In genomic region chr13:15078635-15079094, GRCm38 (mm10) we compare ENCODE assay signal across 11 mouse cellular contexts.
DNase-seq lines count a peak whose midpoint lies in the region; ATAC-seq and TF ChIP-seq lines count a peak whose summit lies in the region.
"Had no signal": no experiment of that assay in that cellular context is flagged by ENCODE, and none has a peak within 500 bp of the region (broad histone marks: within the 10 kb centered on the region; RNA-seq: fewer than 3 reads in every experiment).

No protein-coding gene starts in this region.

- H3K9ac ChIP-seq in intestine, embryonic 14.5 days (ENCODE audit: low read length): no peak overlapping the region
- H3K9ac ChIP-seq in intestine, postnatal 0 days (ENCODE audit: low read depth, low read length): no peak overlapping the region
- no peak overlapping the region for H3K9ac ChIP-seq in midbrain, postnatal 0 days (replicated peaks; ENCODE audit: low read length, poor library complexity, severe bottlenecking)
- no peak overlapping the region for H3K9ac ChIP-seq in midbrain, embryonic 16.5 days (ENCODE audit: low read depth, low read length)
- H3K9ac ChIP-seq in hindbrain, embryonic 15.5 days: no peak overlapping the region
- H3K9ac ChIP-seq in neural tube, embryonic 14.5 days (replicated peaks; ENCODE audit: low read depth, low read length): no peak overlapping the region

- H3K36me3 ChIP-seq in intestine, embryonic 14.5 days (ENCODE audit: control insufficient read depth, insufficient read depth, low read length): no peaks in the 10 kb centered on the region
- no peaks in the 10 kb centered on the region for H3K36me3 ChIP-seq in intestine, postnatal 0 days (ENCODE audit: control insufficient read depth, insufficient read depth)
- H3K36me3 ChIP-seq in midbrain, postnatal 0 days (ENCODE audit: insufficient read depth, low read length): no peaks in the 10 kb centered on the region
- H3K36me3 ChIP-seq in midbrain, embryonic 16.5 days (ENCODE audit: control insufficient read depth, insufficient read depth, low read length): no peaks in the 10 kb centered on the region
- no peaks in the 10 kb centered on the region for H3K36me3 ChIP-seq in hindbrain, embryonic 15.5 days
- no peaks in the 10 kb centered on the region for H3K36me3 ChIP-seq in neural tube, embryonic 14.5 days (ENCODE audit: control insufficient read depth, insufficient read depth, low read length)

- H3K4me3 ChIP-seq in intestine, embryonic 14.5 days (ENCODE audit: low read depth, low read length): no peak overlapping the region
- H3K4me3 ChIP-seq in intestine, postnatal 0 days (ENCODE audit: low read depth, low read length): no peak overlapping the region
- H3K4me3 ChIP-seq in midbrain, postnatal 0 days (ENCODE audit: low read depth, low read length): no peak overlapping the region
- no peak overlapping the region for H3K4me3 ChIP-seq in midbrain, embryonic 16.5 days (ENCODE audit: low read depth, low read length)
- H3K4me3 ChIP-seq in hindbrain, embryonic 15.5 days: no peak overlapping the region
- no peak overlapping the region for H3K4me3 ChIP-seq in neural tube, embryonic 14.5 days (ENCODE audit: low read depth, low read length)
- H3K4me3 ChIP-seq: layer of hippocampus, adult 2 months had no signal

- ATAC-seq in intestine, embryonic 14.5 days (replicated peaks; ENCODE audit: low FRiP score, low TSS enrichment, low read depth): no peak
- no peak for ATAC-seq in intestine, postnatal 0 days
- ATAC-seq in midbrain, postnatal 0 days (ENCODE audit: low FRiP score): no peak
- ATAC-seq in midbrain, embryonic 16.5 days: no peak
- peak; percentile 69 for ATAC-seq in hindbrain, embryonic 15.5 days (ENCODE audit: low FRiP score, low read depth)
- ATAC-seq in neural tube, embryonic 14.5 days (ENCODE audit: low read depth): peak; percentile 81

- H3K27me3 ChIP-seq in intestine, embryonic 14.5 days (replicated peaks; ENCODE audit: control insufficient read depth, insufficient read depth, low read length): no peaks in the 10 kb centered on the region
- no peaks in the 10 kb centered on the region for H3K27me3 ChIP-seq in intestine, postnatal 0 days (replicated peaks; ENCODE audit: control insufficient read depth, insufficient read depth, low read length)
- H3K27me3 ChIP-seq in midbrain, postnatal 0 days (ENCODE audit: insufficient read depth, low read length): no peaks in the 10 kb centered on the region
- no peaks in the 10 kb centered on the region for H3K27me3 ChIP-seq in midbrain, embryonic 16.5 days (ENCODE audit: control insufficient read depth, insufficient read depth, low read depth, low read length)
- no peaks in the 10 kb centered on the region for H3K27me3 ChIP-seq in hindbrain, embryonic 15.5 days
- H3K27me3 ChIP-seq in neural tube, embryonic 14.5 days (ENCODE audit: control insufficient read depth, insufficient read depth, low read length): no peaks in the 10 kb centered on the region

- peak; percentile 51 for DNase-seq in intestine, embryonic 14.5 days (ENCODE audit: low spot score)
- peak; percentile 60 for DNase-seq in midbrain, postnatal 0 days (ENCODE audit: low spot score)
- no peak for DNase-seq in gastrocnemius, postnatal 36 days
- no peak for DNase-seq in cerebellum, postnatal 14 days
- DNase-seq: adrenal gland, adult 2 months; kidney, adult 2 months had no signal

- 40% methylated on average over 2 of the region's 2 CpGs for WGBS in intestine, embryonic 14.5 days
- WGBS in intestine, postnatal 0 days: 51% methylated on average over 2 of the region's 2 CpGs
- WGBS in midbrain, postnatal 0 days: 82% methylated on average over 2 of the region's 2 CpGs
- 73% methylated on average over 2 of the region's 2 CpGs for WGBS in midbrain, embryonic 16.5 days
- 60% methylated on average over 2 of the region's 2 CpGs for WGBS in hindbrain, embryonic 15.5 days
- WGBS in neural tube, embryonic 14.5 days: 80% methylated on average over 2 of the region's 2 CpGs

- no peak for TF ChIP-seq CTCF in intestine, postnatal 0 days (IDR thresholded peaks at IDR 0.05; ENCODE audit: low read depth)
- TF ChIP-seq CTCF in midbrain, postnatal 0 days (IDR thresholded peaks at IDR 0.05): no peak

- H3K27ac ChIP-seq in intestine, embryonic 14.5 days (ENCODE audit: low read depth): peak overlapping the region; percentile 62
- no peak overlapping the region for H3K27ac ChIP-seq in intestine, postnatal 0 days (ENCODE audit: low read depth, low read length)
- no peak overlapping the region for H3K27ac ChIP-seq in midbrain, postnatal 0 days (ENCODE audit: low read depth, low read length)
- no peak overlapping the region for H3K27ac ChIP-seq in midbrain, embryonic 16.5 days (ENCODE audit: low read length)
- no peak overlapping the region for H3K27ac ChIP-seq in hindbrain, embryonic 15.5 days (replicated peaks)
- no peak overlapping the region for H3K27ac ChIP-seq in neural tube, embryonic 14.5 days (ENCODE audit: low read depth, low read length)
- H3K27ac ChIP-seq: layer of hippocampus, adult 2 months had no signal

- 0 out of 2 replicates have a peak, but pooled peaks cover 2% of the 10 kb centered on the region for H3K9me3 ChIP-seq in intestine, embryonic 14.5 days (ENCODE audit: control insufficient read depth, low read length)
- no peaks in the 10 kb centered on the region for H3K9me3 ChIP-seq in intestine, postnatal 0 days (ENCODE audit: control insufficient read depth)
- H3K9me3 ChIP-seq in midbrain, postnatal 0 days (ENCODE audit: low read length): 0 out of 2 replicates have a peak, but pooled peaks cover 4% of the 10 kb centered on the region
- H3K9me3 ChIP-seq in midbrain, embryonic 16.5 days (replicated peaks; ENCODE audit: control insufficient read depth, low read length, poor library complexity, severe bottlenecking): no peaks in the 10 kb centered on the region
- H3K9me3 ChIP-seq in hindbrain, embryonic 15.5 days: no peaks in the 10 kb centered on the region
- no peaks in the 10 kb centered on the region for H3K9me3 ChIP-seq in neural tube, embryonic 14.5 days (ENCODE audit: control insufficient read depth, low read length)

- peaks cover 9% of the 10 kb centered on the region; the same call in 1 of the 2 replicates for H3K4me1 ChIP-seq in intestine, embryonic 14.5 days (replicated peaks; ENCODE audit: control insufficient read depth, insufficient read depth, low read length)
- no peaks in the 10 kb centered on the region for H3K4me1 ChIP-seq in intestine, postnatal 0 days (replicated peaks; ENCODE audit: control insufficient read depth, insufficient read depth, low read length)
- H3K4me1 ChIP-seq in midbrain, postnatal 0 days (ENCODE audit: insufficient read depth, low read length): no peaks in the 10 kb centered on the region
- H3K4me1 ChIP-seq in midbrain, embryonic 16.5 days (ENCODE audit: control insufficient read depth, insufficient read depth, low read length): no peaks in the 10 kb centered on the region
- H3K4me1 ChIP-seq in hindbrain, embryonic 15.5 days (replicated peaks): no peaks in the 10 kb centered on the region
- no peaks in the 10 kb centered on the region for H3K4me1 ChIP-seq in neural tube, embryonic 14.5 days (ENCODE audit: control insufficient read depth, insufficient read depth, low read length)

- no peak overlapping the region for H3K4me2 ChIP-seq in intestine, embryonic 14.5 days (ENCODE audit: low read length)
- H3K4me2 ChIP-seq in intestine, postnatal 0 days (replicated peaks; ENCODE audit: low read depth): no peak overlapping the region
- H3K4me2 ChIP-seq in midbrain, postnatal 0 days (ENCODE audit: low read depth, low read length, poor library complexity, severe bottlenecking): no peak overlapping the region
- no peak overlapping the region for H3K4me2 ChIP-seq in midbrain, embryonic 16.5 days (ENCODE audit: low read length)
- no peak overlapping the region for H3K4me2 ChIP-seq in hindbrain, embryonic 15.5 days
- no peak overlapping the region for H3K4me2 ChIP-seq in neural tube, embryonic 14.5 days (ENCODE audit: low read depth, low read length)

- intact Hi-C loops in gastrocnemius, postnatal 36 days (cut with DNase I): no loop called here

Comparison
In these comparisons a context has a peak if more than half of its experiments do, and no peak if none do; other contexts are left out.
1. ATAC-seq: peak in hindbrain, embryonic 15.5 days (single experiment) and neural tube, embryonic 14.5 days (single experiment); none in intestine, embryonic 14.5 days (single experiment), intestine, postnatal 0 days (single experiment), midbrain, postnatal 0 days (single experiment) and midbrain, embryonic 16.5 days (single experiment).
2. DNase-seq: peak in intestine, embryonic 14.5 days (single experiment) and midbrain, postnatal 0 days (single experiment); none in gastrocnemius, postnatal 36 days (0 of 2) and cerebellum, postnatal 14 days (0 of 2).